Mouse (Mus musculus) kidney, postnatal 4 days (tissue): ENCODE data around the gene Ccdc18.
"Not testable (repeated sequence)": the region's sequence is repeated elsewhere in the genome, so short reads cannot be mapped to it uniquely, and the experiment has no call there.

Source experiments
- DNase-seq, 2 experiments: peaks; one replicate each; pipeline ENCODE4 v3.0.0; 2021; ENCODE audit warnings: mixed read lengths in 2 of 2

Ccdc18 gene

GRCm38 (mm10) chr5:108263785-108264184 is 131.1 kb downstream of the Ccdc18 start:
- DNase-seq = not testable (repeated sequence)

GRCm38 (mm10) chr5:108266990-108267389 is 134.3 kb downstream of the Ccdc18 start:
- no peak for DNase-seq

GRCm38 (mm10) chr5:108268127-108269062 is 135.7 kb downstream of the Ccdc18 start, which contains the start of gene Dr1:
Gene Dr1, plus strand, starts transcription at chr5:108268897.
- DNase-seq = peak; percentile 90 to 94

DNA sequence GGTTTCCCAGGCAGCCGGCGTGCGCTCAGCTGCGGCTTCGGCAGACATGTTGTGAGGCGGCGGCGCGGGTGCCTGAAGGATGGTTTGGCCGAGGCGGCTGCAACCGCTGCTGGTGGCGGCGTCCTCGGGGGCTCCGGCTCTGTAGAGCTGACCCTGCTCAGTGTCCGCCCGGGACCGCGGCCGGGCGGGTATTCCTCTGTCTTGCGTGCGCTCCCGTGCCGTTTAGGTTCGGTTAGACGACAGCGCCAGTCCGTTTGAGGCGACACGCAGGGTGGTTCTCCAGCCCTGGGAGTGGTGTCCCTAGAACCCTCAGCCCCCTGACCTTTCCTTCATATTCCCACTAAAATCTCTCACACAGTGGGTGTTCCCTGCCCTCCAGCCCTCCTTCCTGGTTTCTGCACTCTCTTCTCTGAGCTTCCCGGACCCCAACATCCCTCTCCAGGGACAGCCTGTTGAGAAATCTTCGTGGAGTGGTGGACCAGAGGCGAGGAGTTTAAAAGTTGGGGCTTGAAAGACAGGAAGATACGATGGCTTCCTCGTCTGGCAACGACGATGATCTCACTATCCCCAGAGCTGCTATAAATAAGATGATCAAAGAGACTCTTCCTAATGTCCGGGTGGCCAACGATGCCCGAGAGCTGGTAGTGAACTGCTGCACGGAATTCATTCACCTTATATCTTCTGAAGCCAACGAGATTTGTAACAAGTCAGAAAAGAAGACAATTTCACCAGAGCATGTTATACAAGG is 136.6 kb downstream of the Ccdc18 start:
- DNase-seq = no peak

- DNase-seq = no peak
Observed at GRCm38 (mm10) chr5:108269811-108270151, 137.1 kb downstream of the Ccdc18 start.

DNA sequence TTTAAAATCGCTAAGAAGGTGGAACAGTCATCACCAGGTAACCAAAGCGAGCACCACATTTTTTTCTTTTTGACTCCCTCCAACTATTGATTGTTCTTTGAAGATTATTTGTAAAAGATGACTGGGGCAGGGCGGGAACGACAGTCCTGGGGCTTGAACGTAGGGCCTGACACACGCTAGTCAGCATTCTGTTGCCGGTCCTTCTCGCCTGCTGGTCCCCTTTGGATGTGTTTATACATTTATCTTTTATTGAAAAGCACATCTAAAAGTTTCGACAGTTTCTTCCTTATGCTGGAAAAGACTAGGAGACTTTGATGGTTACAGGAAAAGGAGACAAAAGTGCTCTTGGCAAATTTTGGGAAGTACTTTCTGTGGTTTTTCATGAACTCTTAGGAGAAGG is 137.7 kb downstream of the Ccdc18 start:
- DNase-seq = no peak

- DNase-seq = not testable (repeated sequence)
Observed at GRCm38 (mm10) chr5:108271345-108271744, 138.7 kb downstream of the Ccdc18 start.
